Mouse (Mus musculus) bone marrow, adult 2 months (tissue): Measurements from ENCODE around the gene Atg14.

Source experiments
- CTCF ChIP-seq: fragments of 200-500 bp; IDR thresholded peaks from 2 replicates; pipeline ENCODE4 v1.5.1; 2011; ENCODE audit warnings: low read length, control low read depth; ENCODE audit not compliant: control insufficient read depth, insufficient read depth
- POLR2A ChIP-seq: fragments of 200-500 bp; IDR thresholded peaks from 2 replicates; pipeline ENCODE4 v1.6.1; 2011; ENCODE audit warnings: low read depth, mild to moderate bottlenecking, control low read depth, low read length, borderline replicate concordance; ENCODE audit not compliant: control insufficient read depth

- TF ChIP-seq CTCF (no peak), POLR2A (no peak)
Observed at GRCm38 (mm10) chr14:47504036-47504435, 66.4 kb downstream of the Atg14 start.
